Mouse (Mus musculus): ENCODE data around the gene Spag16. TPM values are rescaled to one million over a fixed set of nuclear protein-coding genes. Genes with fewer than 3 reads are reported as not detected.

The Spag16 gene
- total RNA-seq (2014; fragmentation: Nextera tagmentation) (not detected in 2 replicates), total RNA-seq (2017) (0.23 TPM in 1 of 2 replicates, not detected in the other), polyA plus RNA-seq (2012) (not detected in 2 replicates)

DNA sequence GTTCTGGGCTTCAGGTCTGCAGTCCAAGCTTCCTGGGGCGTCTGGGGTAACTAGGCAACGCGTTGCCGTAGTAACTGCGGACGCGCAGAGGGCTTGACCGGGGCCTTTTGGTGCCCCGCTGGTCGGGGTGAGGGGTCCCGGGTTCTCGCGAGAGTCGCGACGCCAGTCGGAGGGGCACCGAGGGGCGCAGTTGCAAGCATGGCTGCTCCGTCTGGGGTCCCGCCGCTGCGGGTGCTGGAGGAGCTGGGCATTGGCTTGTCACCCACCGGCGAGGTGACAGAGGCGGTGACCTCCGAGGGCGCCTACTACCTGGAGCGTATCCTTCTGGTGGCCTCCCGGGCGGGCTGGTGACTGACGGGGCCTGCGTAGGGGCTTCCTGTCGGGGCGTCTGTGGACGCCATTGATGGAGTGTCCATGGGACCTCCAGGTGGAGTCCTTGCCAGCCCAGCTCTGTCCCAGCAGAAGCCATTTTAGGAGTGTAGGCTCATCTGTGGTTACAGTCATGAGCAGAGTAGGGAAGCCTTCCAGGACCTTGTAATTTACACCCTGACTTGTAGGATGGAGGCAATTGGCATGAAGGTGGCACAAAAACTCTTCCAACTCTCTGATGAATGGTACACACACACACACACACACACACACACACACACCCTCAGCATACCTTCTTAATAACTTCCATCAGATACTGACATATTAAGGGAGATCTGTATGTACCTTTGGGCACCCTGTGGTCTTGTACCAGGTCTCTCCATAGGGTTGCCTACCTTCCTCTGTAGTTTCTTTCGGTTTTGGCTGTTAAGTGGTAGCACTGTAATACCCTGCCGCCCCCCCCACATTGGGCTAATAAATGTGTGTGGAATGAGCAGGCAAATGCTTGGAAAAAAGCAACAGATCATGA lies at the start of gene Spag16:
Spag16 (plus strand) TSS at position 165 of the 898 bp plus-strand sequence.
- DNase-seq (ENCODE audit: low spot score) (no peak), ATAC-seq (ENCODE audit: extremely low read depth, insufficient number of reproducible peaks, low FRiP score, poor library complexity, severe bottlenecking) (no peak)
- H3K9me3 ChIP-seq (replicated peaks), result no peaks in the 10 kb centered on the region
- no peak within 1 kb of the TSS for H3K4me3 ChIP-seq (ENCODE audit: low read depth, low read length)
- H3K36me3 ChIP-seq (replicated peaks), result no peaks in the 10 kb centered on the region
- H3K27me3 ChIP-seq (ENCODE audit: insufficient read depth, low read length), result peaks cover 6% of the 10 kb centered on the region; the same call in 1 of the 2 replicates
- TF ChIP-seq GATA1 (IDR thresholded peaks at IDR 0.05; ENCODE audit: borderline replicate concordance, low read length), result no peak
- no peak for TF ChIP-seq GATA2 (IDR thresholded peaks at IDR 0.05; ENCODE audit: borderline replicate concordance, low read depth, low read length)
- TF ChIP-seq CTCF (IDR thresholded peaks at IDR 0.05; ENCODE audit: low read depth, low read length), result no peak
- no peak for TF ChIP-seq TAL1 (conservative IDR thresholded peaks at IDR 0.05; ENCODE audit: low read depth, low read length)
- TF ChIP-seq POLR2AphosphoS5 (IDR thresholded peaks at IDR 0.05; ENCODE audit: insufficient replicate concordance, low read depth, low read length), result no peak
- no peaks in the 10 kb centered on the region for H3K4me1 ChIP-seq (ENCODE audit: insufficient read depth, low read depth, low read length)

DNA sequence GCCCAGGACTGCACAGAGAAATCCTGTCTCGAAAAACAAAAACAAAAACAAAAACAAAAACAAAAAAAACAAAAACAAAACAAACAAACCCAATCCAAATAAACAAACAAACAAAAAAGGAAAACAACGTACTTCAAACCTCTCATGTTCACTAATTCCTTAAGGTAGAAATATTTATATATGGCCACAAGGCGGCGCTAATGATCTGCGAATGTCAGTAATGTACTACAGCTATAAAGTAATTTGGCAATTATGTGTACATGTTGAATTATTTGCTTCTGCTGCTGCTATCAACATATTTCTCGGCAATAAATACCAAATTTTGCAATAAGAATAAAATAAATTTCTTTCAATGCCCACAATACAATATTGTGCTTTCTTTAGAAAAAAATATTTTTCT lies 41.6 kb upstream of the Spag16 start:
- TF ChIP-seq POLR2AphosphoS5 (IDR thresholded peaks at IDR 0.05; ENCODE audit: insufficient replicate concordance, low read depth, low read length) (no peak), CTCF (IDR thresholded peaks at IDR 0.05; ENCODE audit: low read depth, low read length) (0 out of 2 replicates have a peak, but pooled peaks have one; percentile 22), GATA1 (IDR thresholded peaks at IDR 0.05; ENCODE audit: borderline replicate concordance, low read length) (no peak)
- Histone ChIP-seq H3K4me1 (ENCODE audit: insufficient read depth, low read depth, low read length) (peaks cover 3% of the 10 kb centered on the region; the same call in 1 of the 2 replicates), H3K9me3 (replicated peaks) (no peaks in the 10 kb centered on the region), H3K4me3 (ENCODE audit: low read depth, low read length) (no peak overlapping the region), H3K36me3 (replicated peaks) (no peaks in the 10 kb centered on the region), H3K27me3 (ENCODE audit: insufficient read depth, low read length) (peaks cover 11% of the 10 kb centered on the region; the same call in 1 of the 2 replicates)
- DNase-seq (ENCODE audit: low spot score), result peak; percentile 11
- no peak for ATAC-seq (ENCODE audit: extremely low read depth, insufficient number of reproducible peaks, low FRiP score, poor library complexity, severe bottlenecking)

DNA sequence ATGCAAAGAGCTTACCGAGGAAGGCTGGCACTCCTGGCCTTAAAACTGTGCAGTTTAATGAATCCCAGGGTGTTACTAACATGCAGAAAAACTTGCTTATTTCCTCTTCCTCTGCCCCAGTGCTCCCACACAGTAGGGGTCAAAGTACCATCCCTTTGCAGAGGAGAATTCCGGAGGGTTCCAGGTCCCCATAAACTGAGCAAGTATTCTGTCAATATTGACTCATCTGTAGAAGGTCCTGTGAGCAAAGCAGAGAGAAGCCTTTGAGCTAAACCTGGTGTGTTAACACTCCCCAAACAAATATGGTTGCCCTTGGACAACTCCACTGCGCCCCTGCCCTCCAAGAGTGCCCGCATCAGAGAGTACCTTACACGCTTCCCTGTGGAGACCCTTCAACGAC lies 40.1 kb upstream of the Spag16 start:
- H3K36me3 ChIP-seq (replicated peaks), result no peaks in the 10 kb centered on the region
- ATAC-seq (ENCODE audit: extremely low read depth, insufficient number of reproducible peaks, low FRiP score, poor library complexity, severe bottlenecking) (no peak), DNase-seq (ENCODE audit: low spot score) (no peak)
- H3K4me3 ChIP-seq (ENCODE audit: low read depth, low read length), result no peak overlapping the region
- peaks cover 11% of the 10 kb centered on the region; the same call in 1 of the 2 replicates for H3K27me3 ChIP-seq (ENCODE audit: insufficient read depth, low read length)
- no peaks in the 10 kb centered on the region for H3K9me3 ChIP-seq (replicated peaks)
- H3K4me1 ChIP-seq (ENCODE audit: insufficient read depth, low read depth, low read length), result peaks cover 3% of the 10 kb centered on the region; the same call in 1 of the 2 replicates
- TF ChIP-seq GATA2 (IDR thresholded peaks at IDR 0.05; ENCODE audit: borderline replicate concordance, low read depth, low read length) (no peak), POLR2AphosphoS5 (IDR thresholded peaks at IDR 0.05; ENCODE audit: insufficient replicate concordance, low read depth, low read length) (no peak), TAL1 (conservative IDR thresholded peaks at IDR 0.05; ENCODE audit: low read depth, low read length) (no peak), CTCF (IDR thresholded peaks at IDR 0.05; ENCODE audit: low read depth, low read length) (no peak), GATA1 (IDR thresholded peaks at IDR 0.05; ENCODE audit: borderline replicate concordance, low read length) (no peak)

DNA sequence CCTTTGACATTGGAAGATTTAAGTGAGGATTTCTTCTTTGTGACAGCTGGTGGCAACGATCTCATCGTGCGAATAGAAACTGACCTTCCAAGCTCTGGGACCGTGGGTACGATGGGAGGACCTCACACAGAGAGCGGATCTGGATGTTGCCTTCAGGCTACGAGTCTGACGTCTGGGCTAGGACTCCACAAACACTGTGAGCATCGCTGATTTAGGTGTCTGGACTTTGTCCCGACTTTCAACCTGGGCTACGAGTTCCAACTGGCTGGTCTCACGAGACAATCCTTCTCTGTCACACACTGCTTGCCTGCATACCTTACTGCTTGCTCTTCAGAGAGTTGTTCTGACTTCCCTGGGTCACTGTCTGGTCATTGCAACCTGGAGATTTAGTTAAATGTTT lies 39.4 kb upstream of the Spag16 start:
- H3K9me3 ChIP-seq (replicated peaks), result no peaks in the 10 kb centered on the region

DNA sequence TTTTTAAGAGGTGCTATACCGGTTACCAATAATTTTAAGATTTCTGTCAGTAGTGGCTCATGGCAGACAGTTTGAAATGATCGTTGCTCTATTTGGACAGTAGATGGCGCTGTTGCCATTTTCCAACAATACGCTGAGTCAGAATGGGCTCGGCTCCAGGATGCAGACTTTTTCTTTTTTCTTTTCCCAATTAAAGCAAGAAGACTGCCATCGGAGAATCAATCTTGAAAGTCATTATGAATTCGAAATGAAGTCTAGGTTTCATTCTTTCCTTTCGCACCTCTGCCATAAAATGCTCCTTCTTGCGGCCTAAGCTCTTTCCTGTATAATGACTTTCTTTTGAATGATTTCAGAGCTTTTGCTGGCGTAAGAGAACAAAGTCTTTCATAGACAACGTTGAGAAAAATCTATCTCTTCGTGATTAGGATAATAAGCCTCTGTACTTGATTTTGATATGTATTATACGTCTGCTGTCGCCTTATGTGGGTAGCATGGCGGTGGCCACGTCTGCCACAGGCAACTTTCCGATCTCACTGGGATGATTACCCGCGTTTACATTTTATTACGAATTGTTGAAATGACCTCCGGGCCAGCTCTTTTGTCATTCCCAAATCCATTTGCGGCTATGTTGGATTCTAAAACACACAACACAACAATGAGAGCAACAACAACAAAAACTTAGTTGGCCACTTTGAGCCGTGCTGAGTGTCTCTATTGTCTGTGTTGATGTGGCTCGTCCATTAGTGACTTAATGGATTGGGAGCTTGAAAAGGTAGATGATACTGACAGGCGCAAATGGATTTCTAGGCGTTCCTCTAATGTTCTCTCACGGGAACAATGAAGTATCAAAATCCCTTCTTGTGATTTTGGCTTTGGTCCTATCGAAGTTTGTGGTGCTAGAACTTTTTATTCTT lies 36.2 kb upstream of the Spag16 start:
- Histone ChIP-seq H3K36me3 (replicated peaks) (no peaks in the 10 kb centered on the region), H3K4me3 (ENCODE audit: low read depth, low read length) (no peak overlapping the region), H3K27me3 (ENCODE audit: insufficient read depth, low read length) (peaks cover 11% of the 10 kb centered on the region; the same call in 1 of the 2 replicates), H3K4me1 (ENCODE audit: insufficient read depth, low read depth, low read length) (peaks cover 3% of the 10 kb centered on the region; the same call in 1 of the 2 replicates), H3K9me3 (replicated peaks) (no peaks in the 10 kb centered on the region)
- peak; percentile 68 for ATAC-seq (ENCODE audit: extremely low read depth, insufficient number of reproducible peaks, low FRiP score, poor library complexity, severe bottlenecking)
- DNase-seq (ENCODE audit: low spot score), result peak; percentile 22
- no peak for TF ChIP-seq POLR2AphosphoS5 (IDR thresholded peaks at IDR 0.05; ENCODE audit: insufficient replicate concordance, low read depth, low read length)
- no peak for TF ChIP-seq GATA1 (IDR thresholded peaks at IDR 0.05; ENCODE audit: borderline replicate concordance, low read length)
- no peak for TF ChIP-seq GATA2 (IDR thresholded peaks at IDR 0.05; ENCODE audit: borderline replicate concordance, low read depth, low read length)
- peak; percentile 63 for TF ChIP-seq CTCF (IDR thresholded peaks at IDR 0.05; ENCODE audit: low read depth, low read length)
- no peak for TF ChIP-seq TAL1 (conservative IDR thresholded peaks at IDR 0.05; ENCODE audit: low read depth, low read length)

More for the DNA sequence above, 39.4 kb upstream of the Spag16 start:
- peaks cover 11% of the 10 kb centered on the region; the same call in 1 of the 2 replicates for H3K27me3 ChIP-seq (ENCODE audit: insufficient read depth, low read length)
- no peak for TF ChIP-seq CTCF (IDR thresholded peaks at IDR 0.05; ENCODE audit: low read depth, low read length)
- TF ChIP-seq POLR2AphosphoS5 (IDR thresholded peaks at IDR 0.05; ENCODE audit: insufficient replicate concordance, low read depth, low read length), result no peak
- TF ChIP-seq GATA1 (IDR thresholded peaks at IDR 0.05; ENCODE audit: borderline replicate concordance, low read length), result no peak
- no peak for TF ChIP-seq GATA2 (IDR thresholded peaks at IDR 0.05; ENCODE audit: borderline replicate concordance, low read depth, low read length)
- no peak for TF ChIP-seq TAL1 (conservative IDR thresholded peaks at IDR 0.05; ENCODE audit: low read depth, low read length)
- peaks cover 3% of the 10 kb centered on the region; the same call in 1 of the 2 replicates for H3K4me1 ChIP-seq (ENCODE audit: insufficient read depth, low read depth, low read length)
- DNase-seq (ENCODE audit: low spot score) (no peak), ATAC-seq (ENCODE audit: extremely low read depth, insufficient number of reproducible peaks, low FRiP score, poor library complexity, severe bottlenecking) (no peak)
- H3K36me3 ChIP-seq (replicated peaks), result no peaks in the 10 kb centered on the region
- H3K4me3 ChIP-seq (ENCODE audit: low read depth, low read length), result no peak overlapping the region

Data from G1E (cell line).